Mouse (Mus musculus) Muller cell, postnatal 12 days (primary cell): ENCODE measurements at regions not wholly inside any gene's neighbourhood (a gene's known extent, or its start where the extent isn't known, plus 50 kb on each side); places are given as distances from the start of the nearest gene placed in this dataset.
"Not testable (repeated sequence)": the region's sequence is repeated elsewhere in the genome, so short reads cannot be mapped to it uniquely, and the experiment has no call there.

ENCODE experiments used
- DNase-seq: peaks from one replicate; pipeline ENCODE4 v3.0.0-alpha.2; 2015; ENCODE audit errors: inconsistent ontology term

DNA sequence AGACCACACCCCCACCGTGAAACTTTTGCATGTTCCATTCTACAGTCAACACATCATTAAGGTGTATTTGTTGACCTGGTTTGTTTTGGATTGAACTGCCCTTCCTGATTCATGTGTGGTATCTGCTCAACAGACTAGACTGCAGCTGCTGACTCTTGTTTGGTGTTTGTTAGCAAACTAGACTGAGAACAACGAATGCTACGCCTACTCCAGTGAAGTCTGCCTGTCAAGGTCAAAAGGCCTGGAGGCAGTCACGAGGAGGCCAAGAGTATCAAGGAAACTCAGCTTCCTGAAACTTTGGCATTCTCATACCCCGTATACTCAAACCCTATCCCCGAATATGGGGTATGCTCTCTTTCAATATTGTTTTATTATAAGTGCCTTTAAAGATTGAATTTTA is 194.2 kb upstream of the Spin1 start:
- DNase-seq, result not testable (repeated sequence)

DNA sequence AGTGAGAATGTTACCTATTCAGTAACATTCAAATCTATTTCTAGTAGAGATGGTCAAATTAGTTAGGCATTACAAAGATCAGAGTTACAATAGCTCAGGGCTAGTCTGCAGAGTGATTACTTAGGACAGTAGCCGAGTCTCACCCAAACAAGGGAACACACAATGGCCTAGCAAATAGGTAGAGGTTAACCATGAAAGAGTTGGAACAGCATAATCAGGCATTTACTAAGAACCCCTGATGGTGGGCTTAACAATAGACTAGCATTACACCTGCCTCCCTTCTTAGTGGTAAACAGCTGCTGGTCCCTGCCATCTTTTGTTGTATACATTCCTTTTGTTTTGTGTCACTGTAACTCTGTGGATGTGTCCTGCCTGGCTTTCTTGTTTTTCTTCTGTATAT is 193.8 kb upstream of the Spin1 start:
- no peak for DNase-seq

DNA sequence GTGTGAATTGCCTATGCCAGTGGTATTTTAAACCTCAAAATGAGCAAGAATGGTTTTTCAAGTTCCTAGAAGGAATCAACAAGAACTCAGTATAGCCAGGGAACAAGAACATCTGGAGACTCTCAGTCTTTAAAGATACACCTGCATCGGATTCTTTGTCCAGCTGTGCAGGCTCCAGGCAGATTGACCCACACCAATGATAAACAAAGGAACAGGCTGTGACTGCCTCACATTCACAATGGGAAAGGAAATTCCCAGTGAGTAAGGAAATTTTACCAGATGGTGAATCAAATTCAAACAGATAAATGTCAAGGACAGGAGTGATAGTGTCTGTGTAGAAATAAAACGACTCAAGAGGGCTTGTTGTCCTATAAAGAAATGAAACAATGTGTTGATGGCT is 187.9 kb upstream of the Spin1 start:
- not testable (repeated sequence) for DNase-seq

DNA sequence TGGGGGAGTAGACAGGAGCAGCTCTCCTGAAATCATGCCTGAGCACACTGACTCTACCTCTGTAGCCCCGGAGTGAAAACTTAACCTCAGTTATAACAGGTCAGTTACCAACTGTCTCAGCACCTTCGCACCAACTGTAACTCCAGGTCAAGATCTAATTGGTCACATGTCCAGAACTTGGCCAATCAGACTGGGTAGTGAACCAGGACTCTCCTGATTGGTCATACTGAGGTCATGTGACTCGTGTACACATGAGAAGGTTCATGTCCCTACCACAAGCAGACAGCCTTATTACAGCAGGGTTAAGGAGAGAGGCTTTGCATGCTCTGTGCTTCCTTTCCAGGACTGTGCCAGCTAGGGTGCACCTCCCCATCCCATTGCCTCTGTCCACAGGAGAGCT is 166.7 kb upstream of the Spin1 start:
- DNase-seq, result not testable (repeated sequence)

DNA sequence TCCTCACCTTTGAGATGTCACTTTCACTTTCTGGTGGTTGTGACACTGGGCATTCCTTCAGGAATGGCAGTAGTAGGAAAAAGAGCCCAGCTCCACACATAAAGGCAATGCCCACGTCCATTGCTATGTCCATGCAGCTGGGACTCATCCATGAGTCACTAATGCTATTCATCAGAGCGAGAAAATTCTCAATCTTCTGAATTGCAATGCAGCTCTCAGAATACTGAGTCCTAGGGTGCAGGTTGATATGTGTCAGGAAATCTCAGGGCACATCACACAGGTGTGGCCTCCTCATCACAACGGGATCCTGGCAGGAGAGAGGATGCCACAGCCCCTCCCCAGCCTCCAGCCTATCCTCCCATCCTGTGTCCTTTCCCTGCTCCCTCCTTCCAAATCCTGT is 158.1 kb upstream of the Spin1 start:
- DNase-seq, result peak; percentile 77

DNA sequence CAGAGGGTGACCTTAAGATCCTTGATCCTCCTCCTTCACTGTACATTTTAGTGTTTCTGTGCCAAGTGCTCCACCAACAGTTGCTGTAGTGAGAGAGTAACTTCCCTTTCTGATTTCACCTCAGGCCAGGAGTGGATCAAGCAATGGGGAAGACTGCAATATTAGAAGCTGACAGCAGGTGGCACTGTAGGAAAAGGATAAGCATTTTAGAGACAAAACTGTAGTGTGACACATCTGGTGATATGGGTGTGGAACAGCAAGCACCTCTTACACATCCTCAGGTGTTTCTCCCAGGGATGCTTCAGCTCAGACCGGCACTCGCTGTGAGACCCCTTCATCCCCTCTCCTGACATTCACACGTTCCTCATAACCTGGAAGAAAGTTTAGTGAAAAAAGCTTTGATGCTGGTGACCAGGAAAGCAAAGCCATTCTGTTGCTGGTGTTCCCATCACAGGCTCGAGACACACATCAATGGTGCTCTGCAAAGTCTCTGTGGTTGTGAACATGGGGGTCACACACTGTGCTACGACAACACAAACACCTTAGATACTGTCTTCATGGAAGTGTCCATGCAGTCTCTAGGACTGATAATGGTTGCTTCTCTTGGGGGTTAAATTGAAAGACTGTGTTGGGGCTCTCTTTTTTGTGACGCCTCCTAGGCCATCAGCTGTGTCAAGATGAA is 151.0 kb upstream of the Spin1 start:
- DNase-seq, result peak; percentile 49

DNA sequence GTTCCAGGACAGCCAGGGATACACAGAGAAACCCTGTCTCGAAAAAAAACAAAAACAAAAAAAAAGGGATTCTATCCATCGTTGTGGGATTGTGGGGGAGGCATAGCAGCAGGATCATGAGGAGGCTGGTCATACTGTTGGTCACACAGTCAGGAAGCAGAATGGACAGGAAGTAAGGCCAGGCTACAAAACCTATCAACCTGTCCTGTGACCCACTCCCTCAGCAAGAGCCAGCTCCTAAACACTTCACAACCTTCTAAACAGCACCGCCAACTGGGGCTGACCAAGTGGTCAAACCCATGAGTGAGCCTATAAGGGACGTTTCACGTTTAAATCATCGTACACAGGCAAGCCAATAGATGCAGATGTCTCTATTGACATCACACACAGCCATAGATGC is 146.0 kb upstream of the Spin1 start:
- no peak for DNase-seq

DNA sequence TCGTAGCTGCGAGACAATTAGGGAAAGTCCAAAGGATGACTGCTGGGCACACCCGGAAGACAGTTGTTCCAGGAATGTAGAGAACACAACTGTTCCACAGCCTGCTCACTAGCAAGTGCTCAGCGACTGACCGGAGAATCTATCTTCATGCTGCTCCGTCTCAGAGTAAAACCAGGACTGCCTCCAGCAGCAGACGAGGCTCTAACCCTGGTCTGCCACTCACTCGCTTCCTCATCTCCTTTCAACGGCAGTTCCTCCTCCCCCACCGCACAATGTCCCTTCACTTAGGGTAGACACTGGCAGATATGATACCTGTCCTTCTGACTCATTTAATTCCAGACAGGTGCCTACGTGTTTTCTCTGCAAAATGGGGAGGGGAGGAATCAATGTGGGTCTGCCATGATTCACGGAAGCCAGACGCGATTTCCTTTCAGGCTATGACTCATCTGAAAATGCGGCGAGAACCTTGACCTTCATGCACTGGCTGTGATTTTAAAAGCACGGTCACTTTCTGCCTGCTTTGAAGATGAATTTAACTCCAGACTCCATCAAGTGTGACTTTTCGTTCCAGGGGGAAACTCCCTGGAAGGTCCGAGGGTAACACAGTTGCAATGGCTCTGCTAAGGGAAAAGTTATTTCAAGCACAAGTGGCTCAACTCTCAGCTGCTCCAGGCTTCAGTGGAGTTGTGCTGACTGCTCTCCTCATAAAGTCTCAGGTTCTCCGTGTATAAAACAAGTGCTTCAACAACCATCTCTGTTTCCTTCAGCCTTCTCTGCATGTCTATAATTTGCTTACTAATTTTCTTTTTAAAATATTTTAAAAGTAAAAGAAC is 142.4 kb upstream of the Spin1 start:
- DNase-seq, result peak; percentile 31

DNA sequence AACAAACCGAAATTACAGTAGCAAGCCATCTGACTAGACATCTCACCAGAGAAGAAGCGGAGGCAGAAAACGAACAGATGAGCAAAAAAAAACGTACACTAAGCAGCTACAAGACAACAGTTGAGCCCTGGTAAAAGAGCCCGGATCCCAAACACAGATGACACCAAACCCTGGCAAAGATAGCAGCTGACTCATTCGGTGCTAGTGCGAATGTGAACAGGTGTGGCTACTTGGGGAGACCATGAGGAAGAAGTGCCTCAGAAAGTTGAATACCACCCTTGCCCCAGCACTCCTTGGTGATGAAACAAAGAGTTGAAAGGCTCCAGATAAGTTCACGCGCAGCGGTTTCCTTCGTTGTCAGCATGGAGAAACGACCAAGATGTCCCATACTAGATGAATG is 139.8 kb upstream of the Spin1 start:
- DNase-seq, result no peak

DNA sequence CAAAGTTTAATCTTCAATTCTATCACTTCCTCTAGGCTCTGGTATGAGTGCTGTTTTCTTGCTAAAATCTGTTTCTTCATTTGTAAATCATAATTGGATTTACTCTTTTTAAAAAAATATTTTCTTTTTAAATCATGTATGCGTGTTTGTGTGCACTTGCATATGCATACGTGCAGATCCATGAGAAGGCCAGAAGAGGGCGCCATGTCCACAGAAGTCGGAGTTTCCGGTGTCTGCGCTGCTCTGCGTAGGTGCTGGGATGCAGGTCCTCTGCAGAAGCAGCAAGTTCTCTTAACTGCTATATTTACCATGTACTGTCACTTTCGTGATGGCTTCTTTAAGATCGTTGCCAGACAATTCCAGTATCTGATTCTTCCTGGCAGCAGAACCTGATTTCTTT is 136.6 kb upstream of the Spin1 start:
- no peak for DNase-seq

DNA sequence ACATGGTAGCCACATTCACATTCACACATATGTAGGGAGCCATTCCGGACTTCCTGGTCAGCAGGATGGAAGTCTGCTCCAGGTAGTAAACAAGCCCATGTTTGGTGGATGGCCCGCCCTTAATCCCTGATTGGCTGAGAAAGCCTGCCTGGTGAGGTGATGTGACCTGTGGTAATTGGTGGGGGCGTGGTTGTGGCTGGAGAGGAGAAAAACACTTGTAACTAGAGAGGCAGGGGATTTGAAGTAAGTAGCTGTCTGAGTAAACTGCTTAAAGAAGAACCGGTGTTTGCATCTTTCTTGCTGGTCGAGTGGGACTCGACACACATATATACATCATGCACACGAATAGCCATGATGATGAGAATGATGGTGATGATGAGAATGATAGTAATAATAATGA is 135.6 kb upstream of the Spin1 start:
- not testable (repeated sequence) for DNase-seq

DNA sequence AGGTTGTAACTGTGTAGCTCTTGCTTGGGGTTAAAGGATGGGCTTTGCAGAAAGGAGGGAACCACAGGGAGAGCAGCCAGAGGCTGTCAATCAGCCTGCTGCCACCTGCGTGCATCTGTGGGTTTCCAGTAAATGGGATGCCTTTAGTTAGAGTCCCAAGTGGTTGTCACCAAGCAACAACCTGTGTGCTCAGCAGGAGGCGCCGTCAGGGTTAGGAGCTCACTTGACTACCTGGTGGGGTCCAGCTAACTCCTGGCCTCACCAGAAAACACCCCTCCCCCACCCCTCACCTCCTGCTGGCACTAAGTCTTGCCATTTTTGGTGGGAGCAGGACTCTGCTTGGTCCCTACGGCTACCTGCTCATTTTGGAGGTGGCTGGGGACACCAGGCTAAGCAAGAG is 135.0 kb upstream of the Spin1 start:
- DNase-seq, result no peak

DNA sequence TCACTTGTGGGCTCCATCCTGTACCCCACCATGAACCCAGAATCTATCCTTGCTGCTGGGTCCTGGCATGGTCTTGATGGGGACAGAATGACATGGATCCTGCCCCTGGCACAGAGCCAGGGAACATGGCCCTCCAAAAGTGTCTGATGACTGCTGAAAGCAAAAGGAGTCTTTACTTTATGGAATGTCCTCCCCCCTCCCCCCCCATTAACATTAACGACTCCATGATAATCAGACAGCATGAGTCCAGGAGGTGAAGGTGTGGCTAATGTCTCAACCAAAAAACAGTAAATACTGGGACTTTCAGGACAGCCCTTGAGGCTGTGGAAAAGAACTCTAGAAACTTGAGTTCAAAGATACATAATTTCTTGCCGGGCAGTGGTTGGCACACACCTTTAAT is 133.9 kb upstream of the Spin1 start:
- no peak for DNase-seq

DNA sequence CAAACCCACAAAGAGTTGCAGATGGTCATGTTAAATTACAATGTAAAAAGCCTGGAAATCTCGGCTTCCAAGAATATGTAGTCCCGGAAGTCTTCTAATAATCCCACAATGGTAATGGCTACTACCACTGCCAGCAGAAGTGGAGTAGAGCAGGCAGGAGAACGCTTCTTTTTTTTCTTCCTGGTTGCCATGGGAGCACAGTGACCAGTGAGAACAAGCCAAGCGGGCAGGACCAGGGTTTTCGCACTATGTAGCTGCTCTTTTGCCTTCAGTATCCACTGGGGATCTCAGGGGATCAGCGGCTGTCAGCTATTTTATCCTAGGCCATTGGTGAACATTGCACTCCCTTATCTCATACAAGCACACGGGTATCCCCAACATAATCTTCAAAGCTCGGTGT is 127.3 kb upstream of the Spin1 start:
- no peak for DNase-seq

DNA sequence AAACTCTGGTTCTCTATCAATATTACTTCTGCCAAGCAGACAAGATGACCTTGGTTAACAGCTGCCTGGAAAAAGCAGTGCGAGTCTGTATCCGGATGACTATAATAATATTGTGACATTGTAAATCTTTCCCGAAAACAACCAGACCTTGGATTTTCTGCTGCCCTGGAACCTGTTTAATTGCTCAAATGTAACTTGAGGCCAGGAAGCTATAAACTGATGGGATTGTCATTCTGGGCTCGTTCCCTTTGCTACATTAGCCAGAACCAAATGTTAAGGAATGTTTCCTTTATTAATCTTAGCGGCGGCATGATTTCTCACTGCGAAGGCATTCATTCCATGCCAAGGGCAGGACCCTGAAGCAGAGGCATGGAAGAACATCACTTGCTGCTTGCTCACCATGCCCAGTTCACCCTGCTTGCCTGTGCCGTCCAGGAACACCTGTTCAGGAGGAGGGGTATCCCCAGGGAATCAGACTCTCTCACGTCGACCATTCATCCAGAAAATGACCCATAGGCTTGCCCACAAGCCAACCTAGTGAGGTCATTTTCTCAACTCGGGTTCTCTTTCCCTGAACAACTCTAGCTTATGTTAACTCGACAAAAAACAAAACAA is 125.3 kb upstream of the Spin1 start:
- DNase-seq, result peak; percentile 89

DNA sequence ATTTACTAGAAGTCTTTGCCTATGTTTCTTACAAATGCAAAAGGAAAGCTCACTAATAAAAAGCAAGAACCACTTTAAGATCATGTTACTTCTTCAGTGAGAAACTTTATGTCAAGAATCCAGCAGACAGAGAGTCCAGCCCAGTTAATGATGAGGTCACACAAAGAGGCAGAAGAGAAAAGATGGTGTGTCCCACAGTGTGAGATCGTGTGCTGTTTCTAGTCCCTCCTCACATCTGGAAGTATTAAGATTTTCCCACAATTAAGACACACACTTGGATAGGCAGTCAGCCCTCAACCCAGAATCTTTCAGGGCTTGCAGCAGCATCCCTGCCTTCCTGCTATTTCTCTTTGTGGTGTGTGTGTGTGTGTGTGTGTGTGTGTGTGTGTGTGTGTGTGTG is 118.7 kb upstream of the Spin1 start:
- DNase-seq, result no peak

DNA sequence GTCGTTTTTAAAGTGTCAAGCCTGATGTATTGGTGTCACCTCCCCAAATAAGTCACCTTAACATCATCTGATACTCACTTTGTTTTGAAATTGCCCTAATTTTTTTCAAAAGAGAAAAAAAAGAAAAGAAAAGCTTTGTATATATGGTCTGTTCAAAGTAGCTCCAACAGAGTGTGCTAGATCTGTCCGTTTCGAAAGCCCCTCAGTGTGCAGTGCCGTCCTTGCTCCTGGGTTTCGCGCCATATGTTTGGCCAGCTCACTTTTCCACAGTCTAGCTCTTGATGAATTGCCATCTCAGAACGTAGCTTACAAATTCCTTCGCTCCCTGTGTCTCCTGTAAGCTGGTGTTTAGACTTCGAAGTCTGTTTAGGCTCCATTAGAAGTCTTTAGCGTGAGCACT is 117.7 kb upstream of the Spin1 start:
- no peak for DNase-seq

DNA sequence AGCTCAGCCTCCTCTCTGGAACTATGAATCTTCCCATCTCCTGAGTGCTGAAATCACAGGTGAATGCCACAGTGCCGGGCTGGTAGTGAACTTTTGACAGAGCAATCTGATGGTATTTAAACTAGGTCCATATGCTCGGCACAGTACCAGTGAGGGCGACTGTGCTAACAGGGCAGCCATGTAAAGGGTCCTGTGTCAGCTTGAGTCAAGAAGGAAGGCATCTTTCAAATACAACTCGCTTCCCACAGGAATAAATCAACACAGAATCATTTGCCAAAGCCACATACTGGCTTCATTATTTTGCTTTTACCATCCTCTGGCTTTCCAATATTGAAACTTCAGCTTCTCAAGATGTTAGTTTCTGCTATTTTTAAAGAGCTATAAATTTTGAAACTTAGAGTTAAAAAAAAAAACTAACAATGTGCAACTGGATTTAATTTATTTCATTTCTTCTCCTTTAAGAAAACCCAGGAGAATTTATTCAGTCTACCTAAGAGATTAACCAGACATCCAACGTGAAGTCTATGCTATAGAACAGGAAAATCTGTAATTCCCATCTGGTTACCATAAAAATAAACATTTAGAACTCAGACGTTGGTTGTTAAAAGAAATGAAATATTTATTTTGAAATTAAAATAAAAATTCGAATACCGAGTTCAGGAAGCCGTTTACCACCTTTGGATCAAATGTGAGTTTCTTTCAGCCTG is 108.8 kb upstream of the Spin1 start:
- DNase-seq, result no peak

DNA sequence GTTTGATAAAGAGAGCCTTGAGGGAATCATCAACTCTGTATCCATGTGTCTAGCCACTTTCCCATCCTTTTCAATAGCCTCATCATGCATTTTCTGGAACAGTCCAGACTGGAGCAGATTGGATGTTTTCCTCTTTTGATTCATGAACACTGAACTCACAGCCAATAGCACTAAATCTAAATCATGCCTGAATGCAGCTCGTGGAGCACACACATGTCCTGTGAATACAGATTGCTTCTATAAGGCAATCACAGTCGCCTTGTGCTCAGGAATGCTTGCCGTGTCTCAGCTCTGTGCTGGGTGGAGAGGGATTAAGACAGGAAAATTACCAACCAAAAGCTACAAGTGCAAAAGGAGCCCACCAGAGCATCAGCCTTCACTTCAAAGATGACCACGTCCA is 100.9 kb upstream of the Spin1 start:
- no peak for DNase-seq

DNA sequence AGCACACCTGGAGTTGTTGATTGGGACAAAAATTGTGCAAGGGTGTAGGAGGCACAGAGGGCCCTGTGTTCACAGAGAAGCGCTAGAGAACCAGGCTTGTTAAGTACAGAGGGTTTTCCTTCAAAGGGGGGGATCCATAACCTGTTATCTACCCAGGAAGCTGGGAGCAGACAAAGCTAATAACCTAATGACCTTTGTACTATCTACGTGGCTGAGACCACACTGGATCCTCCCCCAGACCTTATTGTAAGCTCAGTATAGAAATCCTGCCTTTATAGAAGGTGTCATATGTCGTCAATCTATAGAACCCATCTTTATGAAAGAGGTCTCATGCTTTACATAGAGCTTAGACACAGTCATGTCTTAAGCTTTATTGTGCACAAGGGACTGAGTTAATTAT is 95.9 kb upstream of the Spin1 start:
- DNase-seq, result no peak

DNA sequence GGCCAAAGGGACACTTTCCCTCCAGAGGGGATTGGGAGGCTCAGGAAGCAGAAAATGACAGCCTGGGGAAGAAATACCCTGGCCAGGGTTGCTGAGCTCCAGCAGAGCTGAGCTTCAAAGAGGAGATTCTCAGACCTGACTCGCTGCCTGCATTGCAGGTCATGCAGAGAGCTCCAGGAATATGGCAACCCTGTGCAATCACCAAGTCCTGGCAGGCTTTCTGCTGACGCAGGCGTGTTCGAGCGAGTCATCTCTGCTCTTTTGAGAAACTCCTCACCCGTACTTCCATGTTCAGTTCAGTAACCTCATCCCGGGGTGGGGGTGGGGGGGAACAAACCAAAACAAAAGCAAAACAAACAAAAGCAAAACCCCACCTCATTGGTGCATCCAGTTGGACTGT is 89.9 kb upstream of the Spin1 start:
- DNase-seq, result no peak

DNA sequence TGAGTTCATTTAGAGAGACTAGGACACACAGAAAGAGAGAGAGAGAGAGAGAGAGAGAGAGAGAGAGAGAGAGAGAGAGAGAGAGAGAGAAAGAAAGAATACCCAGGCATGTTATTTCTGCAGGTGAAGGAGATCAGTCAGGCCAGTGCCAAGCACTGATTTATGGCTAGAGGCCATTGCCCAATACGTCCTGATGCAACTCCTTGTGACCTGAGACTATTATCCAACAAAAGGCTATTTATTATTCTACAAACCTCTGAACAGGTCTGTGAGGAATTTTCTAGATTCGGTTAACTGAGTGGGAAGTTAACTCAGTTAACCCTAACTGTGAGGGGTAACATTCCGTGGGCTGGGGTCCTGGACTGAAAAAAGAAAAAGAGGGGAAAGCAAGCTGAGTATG is 84.5 kb upstream of the Spin1 start:
- no peak for DNase-seq
